Mouse (Mus musculus): ENCODE measurements at regions not wholly inside any gene's neighbourhood (a gene's known extent, or its start where the extent isn't known, plus 50 kb on each side); places are given as distances from the start of the nearest gene placed in this dataset.
A peak's percentile ranks its signal among the peaks of the same experiment; 100 is the strongest.

- H3K4me1 ChIP-seq (ENCODE audit: control insufficient read depth in 1 of 2, insufficient read depth in 2 of 2): no peaks in the 10 kb centered on the region
- TF ChIP-seq RCOR1 (conservative IDR thresholded peaks at IDR 0.05; ENCODE audit: low read depth, low read length) (no peak), MEF2A (IDR thresholded peaks at IDR 0.05; ENCODE audit: borderline replicate concordance, low read depth, low read length) (no peak), ZC3H11A (IDR thresholded peaks at IDR 0.05; ENCODE audit: low read depth, low read length) (no peak), GABPA (IDR thresholded peaks at IDR 0.05; ENCODE audit: insufficient replicate concordance, low read depth, low read length) (no peak), PAX5 (IDR thresholded peaks at IDR 0.05; ENCODE audit: low read length) (no peak), NELFE (IDR thresholded peaks at IDR 0.05; ENCODE audit: low read depth, low read length) (no peak), RAD21 (IDR thresholded peaks at IDR 0.05; ENCODE audit: low read depth, low read length) (no peak), CHD1 (IDR thresholded peaks at IDR 0.05; ENCODE audit: low read depth, low read length) (no peak)
- no peak overlapping the region for H3K4me2 ChIP-seq (ENCODE audit: insufficient read depth, low read depth, poor library complexity, severe bottlenecking)
- H3K36me3 ChIP-seq (replicated peaks in 1 of 2; ENCODE audit: control insufficient read depth in 1 of 2, insufficient read depth in 1 of 2, low read length in 1 of 2): no peaks in the 10 kb centered on the region
- no peak overlapping the region for H3K9ac ChIP-seq (ENCODE audit: insufficient read depth, low read depth)
- no peak overlapping the region for H3K27ac ChIP-seq (ENCODE audit: insufficient read depth, low read depth)
- in situ Hi-C loops (cut with MboI; ENCODE audit: low pct_ligation_motif_present, low pct_unique_long_range_greater_than_20kb, low sequenced_read_pairs): no loop called here
- no peaks in the 10 kb centered on the region for H3K9me3 ChIP-seq (replicated peaks; ENCODE audit: low read length)
- DNase-seq (ENCODE audit: extremely low read depth): no peak
- dilution Hi-C loops (cut with MboI; ENCODE audit: extremely low pct_ligation_motif_present, extremely low pct_unique_long_range_greater_than_20kb, low sequenced_read_pairs): no loop called here
- H3K27me3 ChIP-seq (replicated peaks): no peaks in the 10 kb centered on the region
- no peaks in the 10 kb centered on the region for H3K79me2 ChIP-seq (replicated peaks; ENCODE audit: control insufficient read depth, extremely low read depth, insufficient read depth, poor library complexity, severe bottlenecking)
- no peak overlapping the region for H3K4me3 ChIP-seq (replicated peaks in 1 of 3; ENCODE audit: low read depth in 2 of 3, low read length in 2 of 3, poor library complexity in 1 of 3)
Measured at GRCm38 (mm10) chr12:57958527-57958926, 253.0 kb upstream of the Sstr1 start.

- no peak overlapping the region for H3K27ac ChIP-seq (ENCODE audit: insufficient read depth, low read depth)
- no peak overlapping the region for H3K4me2 ChIP-seq (ENCODE audit: insufficient read depth, low read depth, poor library complexity, severe bottlenecking)
- dilution Hi-C loops (cut with MboI; ENCODE audit: extremely low pct_ligation_motif_present, extremely low pct_unique_long_range_greater_than_20kb, low sequenced_read_pairs) (no loop called here), in situ Hi-C loops (cut with MboI; ENCODE audit: low pct_ligation_motif_present, low pct_unique_long_range_greater_than_20kb, low sequenced_read_pairs) (no loop called here)
- H3K4me1 ChIP-seq (ENCODE audit: control insufficient read depth in 1 of 2, insufficient read depth in 2 of 2): no peaks in the 10 kb centered on the region
- H3K4me3 ChIP-seq (replicated peaks in 1 of 3; ENCODE audit: low read depth in 2 of 3, low read length in 2 of 3, poor library complexity in 1 of 3): no peak overlapping the region
- H3K27me3 ChIP-seq (replicated peaks): no peaks in the 10 kb centered on the region
- no peaks in the 10 kb centered on the region for H3K36me3 ChIP-seq (replicated peaks in 1 of 2; ENCODE audit: control insufficient read depth in 1 of 2, insufficient read depth in 1 of 2, low read length in 1 of 2)
- peak; percentile 56 for DNase-seq (ENCODE audit: extremely low read depth)
- no peaks in the 10 kb centered on the region for H3K9me3 ChIP-seq (replicated peaks; ENCODE audit: low read length)
- H3K79me2 ChIP-seq (replicated peaks; ENCODE audit: control insufficient read depth, extremely low read depth, insufficient read depth, poor library complexity, severe bottlenecking): no peaks in the 10 kb centered on the region
- TF ChIP-seq SMC3 (IDR thresholded peaks at IDR 0.05; ENCODE audit: low read depth, low read length) (peak; percentile 9; the same call in 1 of the 2 replicates), RCOR1 (conservative IDR thresholded peaks at IDR 0.05; ENCODE audit: low read depth, low read length) (no peak), CTCF (conservative IDR thresholded peaks at IDR 0.05 in 1 of 2, IDR thresholded peaks at IDR 0.05 in 1 of 2; ENCODE audit: low read depth in 2 of 2, low read length in 2 of 2) (peak; percentile 22 to 39; a peak in 2 of 4 replicates), IRF4 (IDR thresholded peaks at IDR 0.05; ENCODE audit: low read depth, low read length) (no peak), CHD1 (IDR thresholded peaks at IDR 0.05; ENCODE audit: low read depth, low read length) (no peak), POLR2AphosphoS2 (IDR thresholded peaks at IDR 0.05; ENCODE audit: low read depth, low read length) (no peak), POLR2A (IDR thresholded peaks at IDR 0.05; ENCODE audit: low read depth, low read length) (no peak), RAD21 (IDR thresholded peaks at IDR 0.05; ENCODE audit: low read depth, low read length) (peak; percentile 22), JUN (IDR thresholded peaks at IDR 0.05; ENCODE audit: insufficient read depth, low read depth, low read length) (no peak), ZKSCAN1 (IDR thresholded peaks at IDR 0.05; ENCODE audit: borderline replicate concordance, low read depth, low read length) (no peak)
- no peak overlapping the region for H3K9ac ChIP-seq (ENCODE audit: insufficient read depth, low read depth)
Measured at GRCm38 (mm10) chr12:57960171-57960570, 251.4 kb upstream of the Sstr1 start.
